Mouse (Mus musculus): ENCODE measurements around the gene Plin5.

- TF ChIP-seq CTCF (IDR thresholded peaks at IDR 0.05; ENCODE audit: low read depth) (no peak), EP300 (IDR thresholded peaks at IDR 0.05; ENCODE audit: low read depth) (no peak)
These were observed 46.3 kb downstream of the Plin5 start for GRCm38 (mm10) chr17:56071126-56071525.

Measured in liver, postnatal 0 days (tissue).